Mouse (Mus musculus) intestine, embryonic 14.5 days (tissue): ENCODE results near the gene Cgas. TPM values are rescaled to one million over a fixed set of nuclear protein-coding genes. Genes with fewer than 3 reads are reported as not detected.

ENCODE experiments used
- ATAC-seq: fragments of 200-750 bp; cut with Nextera tagmentation; replicated peaks from 2 replicates; pipeline ENCODE4 v1.8.0; 2017; ENCODE audit warnings: low read depth, moderate number of reproducible peaks, moderate TSS enrichment, moderate library complexity; ENCODE audit not compliant: low FRiP score, low TSS enrichment
- DNase-seq: peaks from one replicate; pipeline ENCODE4 v3.0.0-alpha.2; 2018; ENCODE audit warnings: low spot score
- H3K27ac ChIP-seq: fragments of 300-500 bp; sonication (generic); 2 replicates; pipeline ENCODE4 v1.5.1; 2014; ENCODE audit warnings: low read depth, mild to moderate bottlenecking, control low read depth
- H3K27me3 ChIP-seq: fragments of 300-500 bp; sonication (generic); replicated peaks from 2 replicates; pipeline ENCODE4 v1.6.1; 2014; ENCODE audit warnings: low read length, control low read depth; ENCODE audit not compliant: control insufficient read depth, insufficient read depth
- H3K36me3 ChIP-seq: fragments of 300-500 bp; sonication (generic); 2 replicates; pipeline ENCODE4 v1.6.1; 2014; ENCODE audit warnings: low read length, control low read depth; ENCODE audit not compliant: control insufficient read depth, insufficient read depth
- H3K4me1 ChIP-seq: fragments of 300-500 bp; sonication (generic); replicated peaks from 2 replicates; pipeline ENCODE4 v1.6.1; 2014; ENCODE audit warnings: low read length, control low read depth, mixed read lengths; ENCODE audit not compliant: control insufficient read depth, insufficient read depth
- H3K4me2 ChIP-seq: fragments of 300-500 bp; sonication (generic); 2 replicates; pipeline ENCODE4 v1.6.1; 2014; ENCODE audit warnings: low read length
- H3K4me3 ChIP-seq: fragments of 300-500 bp; sonication (generic); 2 replicates; pipeline ENCODE4 v1.5.1; 2014; ENCODE audit warnings: low read depth, low read length, control low read depth, mixed read lengths
- H3K9ac ChIP-seq: fragments of 300-500 bp; sonication (generic); 2 replicates; pipeline ENCODE4 v1.6.1; 2014; ENCODE audit warnings: mild to moderate bottlenecking, low read length
- H3K9me3 ChIP-seq: fragments of 300-500 bp; sonication (generic); 2 replicates; pipeline ENCODE4 v1.6.1; 2016; ENCODE audit warnings: low read length, control low read depth; ENCODE audit not compliant: control insufficient read depth
- WGBS: fragments of 180-500 bp; shearing (Covaris S2); extraction: QIAGEN DNeasy Blood & Tissue Kit; methylation state at CpG from one replicate; pipeline ENCODE4 v1.1.7; 2014; 5-methylcytosine and 5-hydroxymethylcytosine counted together
- polyA plus RNA-seq: library from polyadenylated mRNA; unstranded; fragments of >200 nt; fragmentation: Nextera tagmentation; extraction: Ambion mirVana; gene quantifications from 2 replicates; pipeline ENCODE4 v1.2.1, GENCODE M21; 2014

Gene Cgas
- polyA plus RNA-seq, 1 experiment from 2014 or later, result 2.4 TPM

- Histone ChIP-seq H3K9me3 (no peaks in the 10 kb centered on the region), H3K27me3 (no peaks in the 10 kb centered on the region)
- WGBS, result 78% methylated on average over 5 of the region's 5 CpGs
These were observed 31.8 kb upstream of the Cgas start for GRCm38 (mm10) chr9:78474771-78475382.

GRCm38 (mm10) chr9:78474270-78474669 is 31.2 kb upstream of the Cgas start:
- no peaks in the 10 kb centered on the region for H3K4me1 ChIP-seq
- no peak overlapping the region for H3K4me2 ChIP-seq
- DNase-seq (no peak), ATAC-seq (no peak)
- no peak overlapping the region for H3K27ac ChIP-seq
- no peaks in the 10 kb centered on the region for H3K9me3 ChIP-seq
- no peak overlapping the region for H3K9ac ChIP-seq
- 72% methylated on average over 2 of the region's 2 CpGs for WGBS
- H3K36me3 ChIP-seq, result peaks cover 61% of the 10 kb centered on the region
- no peak overlapping the region for H3K4me3 ChIP-seq
- H3K27me3 ChIP-seq, result no peaks in the 10 kb centered on the region

More at GRCm38 (mm10) chr9:78474771-78475382, 31.8 kb upstream of the Cgas start:
- H3K9ac ChIP-seq, result no peak overlapping the region
- ATAC-seq (no peak), DNase-seq (no peak)
- no peaks in the 10 kb centered on the region for H3K4me1 ChIP-seq
- H3K4me3 ChIP-seq, result no peak overlapping the region
- H3K27ac ChIP-seq, result no peak overlapping the region
- H3K36me3 ChIP-seq, result peaks cover 67% of the 10 kb centered on the region
- H3K4me2 ChIP-seq, result no peak overlapping the region

GRCm38 (mm10) chr9:78473588-78473987 is 30.6 kb upstream of the Cgas start:
- no peaks in the 10 kb centered on the region for H3K9me3 ChIP-seq
- H3K36me3 ChIP-seq, result peaks cover 60% of the 10 kb centered on the region
- H3K27ac ChIP-seq, result no peak overlapping the region
- DNase-seq, result no peak
- 88% methylated on average over 8 of the region's 8 CpGs for WGBS
- no peak overlapping the region for H3K4me2 ChIP-seq
- no peaks in the 10 kb centered on the region for H3K4me1 ChIP-seq
- H3K27me3 ChIP-seq, result no peaks in the 10 kb centered on the region
- no peak overlapping the region for H3K4me3 ChIP-seq
- no peak overlapping the region for H3K9ac ChIP-seq
- no peak for ATAC-seq

GRCm38 (mm10) chr9:78465725-78466124 is 22.7 kb upstream of the Cgas start:
- Histone ChIP-seq H3K27me3 (no peaks in the 10 kb centered on the region), H3K36me3 (peaks cover 77% of the 10 kb centered on the region), H3K9me3 (no peaks in the 10 kb centered on the region), H3K4me3 (no peak overlapping the region), H3K27ac (no peak overlapping the region), H3K4me2 (no peak overlapping the region), H3K4me1 (no peaks in the 10 kb centered on the region), H3K9ac (no peak overlapping the region)
- ATAC-seq (no peak), DNase-seq (no peak)
- WGBS, result 91% methylated on average over 3 of the region's 3 CpGs

- Histone ChIP-seq H3K9me3 (no peaks in the 10 kb centered on the region), H3K4me3 (no peak overlapping the region), H3K27me3 (no peaks in the 10 kb centered on the region), H3K9ac (no peak overlapping the region), H3K27ac (no peak overlapping the region), H3K36me3 (peaks cover 83% of the 10 kb centered on the region), H3K4me1 (no peaks in the 10 kb centered on the region), H3K4me2 (no peak overlapping the region)
- DNase-seq (no peak), ATAC-seq (no peak)
- 92% methylated on average over 4 of the region's 4 CpGs for WGBS
These were observed 20.3 kb upstream of the Cgas start for GRCm38 (mm10) chr9:78463337-78463736.

GRCm38 (mm10) chr9:78457026-78457425 is 14.0 kb upstream of the Cgas start:
- WGBS, result 90% methylated on average over 8 of the region's 8 CpGs
- ATAC-seq, result no peak
- Histone ChIP-seq H3K9me3 (no peaks in the 10 kb centered on the region), H3K4me1 (no peaks in the 10 kb centered on the region), H3K9ac (no peak overlapping the region), H3K27me3 (no peaks in the 10 kb centered on the region), H3K36me3 (peaks cover 75% of the 10 kb centered on the region), H3K27ac (no peak overlapping the region), H3K4me3 (no peak overlapping the region), H3K4me2 (no peak overlapping the region)
- DNase-seq, result no peak

GRCm38 (mm10) chr9:78451382-78451781 is 8.3 kb upstream of the Cgas start:
- H3K9me3 ChIP-seq, result no peaks in the 10 kb centered on the region
- peaks cover 8% of the 10 kb centered on the region for H3K27me3 ChIP-seq
- DNase-seq (no peak), ATAC-seq (no peak)
- H3K9ac ChIP-seq, result no peak overlapping the region
- WGBS, result 81% methylated on average over 4 of the region's 4 CpGs
- H3K4me2 ChIP-seq, result no peak overlapping the region
- H3K4me1 ChIP-seq, result peaks cover 9% of the 10 kb centered on the region; the same call in 1 of the 2 replicates
- no peak overlapping the region for H3K27ac ChIP-seq
- no peak overlapping the region for H3K4me3 ChIP-seq
- peaks cover 42% of the 10 kb centered on the region for H3K36me3 ChIP-seq

- peaks cover 18% of the 10 kb centered on the region for H3K27me3 ChIP-seq
- no peak overlapping the region for H3K4me3 ChIP-seq
- no peak for ATAC-seq
- no peak overlapping the region for H3K4me2 ChIP-seq
- no peaks in the 10 kb centered on the region for H3K9me3 ChIP-seq
- H3K9ac ChIP-seq, result no peak overlapping the region
- 78% methylated on average over 5 of the region's 5 CpGs for WGBS
- no peak for DNase-seq
- H3K36me3 ChIP-seq, result peaks cover 42% of the 10 kb centered on the region
- H3K27ac ChIP-seq, result no peak overlapping the region
- peaks cover 9% of the 10 kb centered on the region; the same call in 1 of the 2 replicates for H3K4me1 ChIP-seq
These were observed 7.4 kb upstream of the Cgas start for GRCm38 (mm10) chr9:78450404-78450803.
